Comparison of ENCODE assay signal across 13 mouse cellular contexts in genomic region chr6:33409586-33409985, GRCm38 (mm10).
"Had no signal": no experiment of that assay in that cellular context is flagged by ENCODE, and none has a peak within 500 bp of the region (broad histone marks: within the 10 kb centered on the region; RNA-seq: fewer than 3 reads in every experiment).

No protein-coding gene starts in this region.

- H3K27ac ChIP-seq: kidney, embryonic 15.5 days; layer of hippocampus, adult 2 months; limb, embryonic 15.5 days; liver, embryonic 12.5 days; midbrain, embryonic 10.5 days; midbrain, embryonic 15.5 days; neural tube, embryonic 12.5 days had no signal

- H3K4me1 ChIP-seq: kidney, embryonic 15.5 days; limb, embryonic 15.5 days; liver, embryonic 12.5 days; neural tube, embryonic 12.5 days had no signal

- H3K36me3 ChIP-seq: kidney, embryonic 15.5 days; limb, embryonic 15.5 days; liver, embryonic 12.5 days; midbrain, embryonic 10.5 days; midbrain, embryonic 15.5 days; neural tube, embryonic 12.5 days had no signal

- H3K9ac ChIP-seq: kidney, embryonic 15.5 days; limb, embryonic 15.5 days; liver, embryonic 12.5 days; lung, embryonic 14.5 days; midbrain, embryonic 15.5 days; neural tube, embryonic 12.5 days had no signal

- H3K4me2 ChIP-seq: kidney, embryonic 15.5 days; limb, embryonic 15.5 days; liver, embryonic 12.5 days; lung, embryonic 14.5 days; midbrain, embryonic 15.5 days; neural tube, embryonic 12.5 days had no signal

- H3K27me3 ChIP-seq: kidney, embryonic 15.5 days; limb, embryonic 15.5 days; liver, embryonic 12.5 days; midbrain, embryonic 15.5 days; neural tube, embryonic 12.5 days had no signal

- ATAC-seq: liver, embryonic 12.5 days; midbrain, embryonic 15.5 days had no signal

- DNase-seq: kidney, postnatal 36 days; lung, embryonic 14.5 days; lung, postnatal 10 days; lung, postnatal 4 days; thymus, adult 18-20 months; thymus, postnatal 14 days had no signal

- H3K9me3 ChIP-seq: kidney, embryonic 15.5 days; limb, embryonic 15.5 days; liver, embryonic 12.5 days; midbrain, embryonic 10.5 days; midbrain, embryonic 15.5 days; neural tube, embryonic 12.5 days had no signal

- H3K4me3 ChIP-seq: kidney, embryonic 15.5 days; layer of hippocampus, adult 2 months; limb, embryonic 15.5 days; liver, embryonic 12.5 days; midbrain, embryonic 10.5 days; midbrain, embryonic 15.5 days; neural tube, embryonic 12.5 days had no signal
